Mouse (Mus musculus): ENCODE measurements around the gene Trio. TPM values are rescaled to one million over a fixed set of nuclear protein-coding genes. Genes with fewer than 3 reads are reported as not detected.
A peak's percentile ranks its signal among the peaks of the same experiment; 100 is the strongest.

Trio gene
- polyA plus RNA-seq, 1 experiment: 23.8 TPM

- Histone ChIP-seq H3K4me1 (ENCODE audit: control insufficient read depth, insufficient read depth, insufficient read length) (peaks cover 4% of the 10 kb centered on the region; the same call in 1 of the 2 replicates), H3K27ac (ENCODE audit: insufficient read depth, low read length) (no peak overlapping the region), H3K4me3 (ENCODE audit: extremely low read depth, insufficient read depth, insufficient read length) (no peak overlapping the region), H3K27me3 (ENCODE audit: control insufficient read depth, insufficient read depth, low read length) (no peaks in the 10 kb centered on the region), H3K36me3 (ENCODE audit: control insufficient read depth, insufficient read depth, low read length) (no peaks in the 10 kb centered on the region)
- 88% methylated on average over 14 of the region's 14 CpGs for WGBS
- no peak for TF ChIP-seq POLR2A (IDR thresholded peaks at IDR 0.05; ENCODE audit: low read depth, low read length)
- no peak for DNase-seq (ENCODE audit: low read depth in 1 of 2, low spot score in 2 of 2)
These were observed 165.2 kb downstream of the Trio start for GRCm38 (mm10) chr15:27860439-27860838.

GRCm38 (mm10) chr15:27859590-27859989 is 166.1 kb downstream of the Trio start:
- Histone ChIP-seq H3K27me3 (ENCODE audit: control insufficient read depth, insufficient read depth, low read length) (no peaks in the 10 kb centered on the region), H3K4me1 (ENCODE audit: control insufficient read depth, insufficient read depth, insufficient read length) (peaks cover 4% of the 10 kb centered on the region; the same call in 1 of the 2 replicates), H3K4me3 (ENCODE audit: extremely low read depth, insufficient read depth, insufficient read length) (no peak overlapping the region), H3K36me3 (ENCODE audit: control insufficient read depth, insufficient read depth, low read length) (no peaks in the 10 kb centered on the region), H3K27ac (ENCODE audit: insufficient read depth, low read length) (no peak overlapping the region)
- 54% methylated on average over 1 of the region's 1 CpGs for WGBS
- TF ChIP-seq CTCF (IDR thresholded peaks at IDR 0.05; ENCODE audit: extremely low read depth, insufficient read depth, insufficient read length, insufficient replicate concordance) (no peak), POLR2A (IDR thresholded peaks at IDR 0.05; ENCODE audit: low read depth, low read length) (no peak)
- DNase-seq (ENCODE audit: low read depth in 1 of 2, low spot score in 2 of 2): no peak

GRCm38 (mm10) chr15:27859115-27859514 is 166.5 kb downstream of the Trio start:
- Histone ChIP-seq H3K4me1 (ENCODE audit: control insufficient read depth, insufficient read depth, insufficient read length) (peaks cover 4% of the 10 kb centered on the region; the same call in 1 of the 2 replicates), H3K27me3 (ENCODE audit: control insufficient read depth, insufficient read depth, low read length) (no peaks in the 10 kb centered on the region), H3K27ac (ENCODE audit: insufficient read depth, low read length) (no peak overlapping the region), H3K36me3 (ENCODE audit: control insufficient read depth, insufficient read depth, low read length) (no peaks in the 10 kb centered on the region), H3K4me3 (ENCODE audit: extremely low read depth, insufficient read depth, insufficient read length) (no peak overlapping the region)
- no peak for DNase-seq (ENCODE audit: low read depth in 1 of 2, low spot score in 2 of 2)
- TF ChIP-seq CTCF (IDR thresholded peaks at IDR 0.05; ENCODE audit: extremely low read depth, insufficient read depth, insufficient read length, insufficient replicate concordance): no peak
- no peak for TF ChIP-seq POLR2A (IDR thresholded peaks at IDR 0.05; ENCODE audit: low read depth, low read length)
- WGBS: 36% methylated on average over 6 of the region's 6 CpGs

- WGBS: 92% methylated on average over 7 of the region's 7 CpGs
- Histone ChIP-seq H3K4me1 (ENCODE audit: control insufficient read depth, insufficient read depth, insufficient read length) (peaks cover 4% of the 10 kb centered on the region; the same call in 1 of the 2 replicates), H3K27me3 (ENCODE audit: control insufficient read depth, insufficient read depth, low read length) (no peaks in the 10 kb centered on the region), H3K4me3 (ENCODE audit: extremely low read depth, insufficient read depth, insufficient read length) (no peak overlapping the region), H3K36me3 (ENCODE audit: control insufficient read depth, insufficient read depth, low read length) (no peaks in the 10 kb centered on the region), H3K27ac (ENCODE audit: insufficient read depth, low read length) (no peak overlapping the region)
- DNase-seq (ENCODE audit: low read depth in 1 of 2, low spot score in 2 of 2): no peak
- TF ChIP-seq POLR2A (IDR thresholded peaks at IDR 0.05; ENCODE audit: low read depth, low read length): no peak
- TF ChIP-seq CTCF (IDR thresholded peaks at IDR 0.05; ENCODE audit: extremely low read depth, insufficient read depth, insufficient read length, insufficient replicate concordance): no peak
These were observed 167.3 kb downstream of the Trio start for GRCm38 (mm10) chr15:27858179-27858819.

GRCm38 (mm10) chr15:27857242-27857641 is 168.4 kb downstream of the Trio start:
- H3K4me3 ChIP-seq (ENCODE audit: extremely low read depth, insufficient read depth, insufficient read length): no peak overlapping the region
- H3K4me1 ChIP-seq (ENCODE audit: control insufficient read depth, insufficient read depth, insufficient read length): peaks cover 4% of the 10 kb centered on the region; the same call in 1 of the 2 replicates
- no peaks in the 10 kb centered on the region for H3K36me3 ChIP-seq (ENCODE audit: control insufficient read depth, insufficient read depth, low read length)
- TF ChIP-seq POLR2A (IDR thresholded peaks at IDR 0.05; ENCODE audit: low read depth, low read length): no peak
- TF ChIP-seq CTCF (IDR thresholded peaks at IDR 0.05; ENCODE audit: extremely low read depth, insufficient read depth, insufficient read length, insufficient replicate concordance): no peak
- no peak for DNase-seq (ENCODE audit: low read depth in 1 of 2, low spot score in 2 of 2)
- H3K27me3 ChIP-seq (ENCODE audit: control insufficient read depth, insufficient read depth, low read length): no peaks in the 10 kb centered on the region
- H3K27ac ChIP-seq (ENCODE audit: insufficient read depth, low read length): no peak overlapping the region
- 76% methylated on average over 7 of the region's 7 CpGs for WGBS

GRCm38 (mm10) chr15:27856050-27856787 is 169.4 kb downstream of the Trio start:
- H3K36me3 ChIP-seq (ENCODE audit: control insufficient read depth, insufficient read depth, low read length): no peaks in the 10 kb centered on the region
- peaks cover 4% of the 10 kb centered on the region; the same call in 1 of the 2 replicates for H3K4me1 ChIP-seq (ENCODE audit: control insufficient read depth, insufficient read depth, insufficient read length)
- DNase-seq (ENCODE audit: low read depth in 1 of 2, low spot score in 2 of 2): peak in 1 of 2 experiments; percentile 32
- no peaks in the 10 kb centered on the region for H3K27me3 ChIP-seq (ENCODE audit: control insufficient read depth, insufficient read depth, low read length)
- H3K27ac ChIP-seq (ENCODE audit: insufficient read depth, low read length): no peak overlapping the region
- TF ChIP-seq CTCF (IDR thresholded peaks at IDR 0.05; ENCODE audit: extremely low read depth, insufficient read depth, insufficient read length, insufficient replicate concordance) (no peak), POLR2A (IDR thresholded peaks at IDR 0.05; ENCODE audit: low read depth, low read length) (no peak)
- WGBS: 11% methylated on average over 29 of the region's 29 CpGs
- H3K4me3 ChIP-seq (ENCODE audit: extremely low read depth, insufficient read depth, insufficient read length): peak overlapping the region; percentile 54; the same call in 1 of the 2 replicates

GRCm38 (mm10) chr15:27851312-27851711 is 174.3 kb downstream of the Trio start:
- Histone ChIP-seq H3K27ac (ENCODE audit: insufficient read depth, low read length) (no peak overlapping the region), H3K4me3 (ENCODE audit: extremely low read depth, insufficient read depth, insufficient read length) (no peak overlapping the region), H3K27me3 (ENCODE audit: control insufficient read depth, insufficient read depth, low read length) (no peaks in the 10 kb centered on the region), H3K4me1 (ENCODE audit: control insufficient read depth, insufficient read depth, insufficient read length) (no peaks in the 10 kb centered on the region; the same call in 1 of the 2 replicates), H3K36me3 (ENCODE audit: control insufficient read depth, insufficient read depth, low read length) (peaks cover 1% of the 10 kb centered on the region; the same call in 1 of the 2 replicates)
- DNase-seq (ENCODE audit: low read depth in 1 of 2, low spot score in 2 of 2): no peak
- TF ChIP-seq CTCF (IDR thresholded peaks at IDR 0.05; ENCODE audit: extremely low read depth, insufficient read depth, insufficient read length, insufficient replicate concordance) (no peak), POLR2A (IDR thresholded peaks at IDR 0.05; ENCODE audit: low read depth, low read length) (no peak)
- WGBS: 81% methylated on average over 6 of the region's 6 CpGs
